Mouse (Mus musculus): Measurements from ENCODE around the gene Mapk8ip1. TPM values are rescaled to one million over a fixed set of nuclear protein-coding genes. Genes with fewer than 3 reads are reported as not detected.

Mapk8ip1 gene
- polyA plus RNA-seq, 1 experiment from 2014 or later: 5.7 TPM

- no peak overlapping the region; the same call in 1 of the 2 replicates for H3K9ac ChIP-seq
- H3K4me2 ChIP-seq: no peak overlapping the region; the same call in 1 of the 2 replicates
- WGBS: 62% methylated on average over 9 of the region's 9 CpGs
- H3K27ac ChIP-seq: peak overlapping the region; percentile 87
- H3K27me3 ChIP-seq: no peaks in the 10 kb centered on the region
- peaks cover 64% of the 10 kb centered on the region for H3K4me1 ChIP-seq (replicated peaks)
- peak; percentile 64 for ATAC-seq (replicated peaks; ENCODE audit: insufficient number of reproducible peaks, insufficient read depth, low FRiP score, low read depth)
- no peaks in the 10 kb centered on the region for H3K9me3 ChIP-seq (replicated peaks)
- H3K4me3 ChIP-seq: no peak overlapping the region
- peaks cover 28% of the 10 kb centered on the region; the same call in 1 of the 2 replicates for H3K36me3 ChIP-seq
Measured at GRCm38 (mm10) chr2:92424462-92425308, 23.6 kb upstream of the Mapk8ip1 start.

GRCm38 (mm10) chr2:92423702-92424461 lies 22.8 kb upstream of the Mapk8ip1 start:
- Histone ChIP-seq H3K4me3 (no peak overlapping the region), H3K27ac (peak overlapping the region; percentile 87), H3K36me3 (peaks cover 35% of the 10 kb centered on the region), H3K27me3 (no peaks in the 10 kb centered on the region), H3K9ac (no peak overlapping the region), H3K4me2 (no peak overlapping the region), H3K9me3 (replicated peaks) (no peaks in the 10 kb centered on the region), H3K4me1 (replicated peaks) (peaks cover 57% of the 10 kb centered on the region)
- ATAC-seq (replicated peaks; ENCODE audit: insufficient number of reproducible peaks, insufficient read depth, low FRiP score, low read depth): peak; percentile 84
- 56% methylated on average over 9 of the region's 9 CpGs for WGBS

GRCm38 (mm10) chr2:92423156-92423555 lies 22.1 kb upstream of the Mapk8ip1 start:
- Histone ChIP-seq H3K4me3 (no peak overlapping the region), H3K27ac (peak overlapping the region; percentile 87), H3K9me3 (replicated peaks) (no peaks in the 10 kb centered on the region), H3K9ac (no peak overlapping the region), H3K36me3 (peaks cover 40% of the 10 kb centered on the region), H3K4me1 (replicated peaks) (peaks cover 50% of the 10 kb centered on the region), H3K4me2 (no peak overlapping the region), H3K27me3 (no peaks in the 10 kb centered on the region)
- WGBS: 87% methylated on average over 9 of the region's 9 CpGs
- ATAC-seq (replicated peaks; ENCODE audit: insufficient number of reproducible peaks, insufficient read depth, low FRiP score, low read depth): no peak

GRCm38 (mm10) chr2:92422388-92423135 lies 21.5 kb upstream of the Mapk8ip1 start:
- H3K27ac ChIP-seq: peak overlapping the region; percentile 87; the same call in 1 of the 2 replicates
- no peak overlapping the region for H3K9ac ChIP-seq
- peaks cover 44% of the 10 kb centered on the region for H3K4me1 ChIP-seq (replicated peaks)
- WGBS: 65% methylated on average over 10 of the region's 10 CpGs
- no peaks in the 10 kb centered on the region for H3K27me3 ChIP-seq
- H3K4me2 ChIP-seq: no peak overlapping the region
- ATAC-seq (replicated peaks; ENCODE audit: insufficient number of reproducible peaks, insufficient read depth, low FRiP score, low read depth): no peak
- peaks cover 46% of the 10 kb centered on the region for H3K36me3 ChIP-seq
- no peaks in the 10 kb centered on the region for H3K9me3 ChIP-seq (replicated peaks)
- H3K4me3 ChIP-seq: no peak overlapping the region

- peaks cover 48% of the 10 kb centered on the region for H3K36me3 ChIP-seq
- no peaks in the 10 kb centered on the region for H3K27me3 ChIP-seq
- peaks cover 41% of the 10 kb centered on the region for H3K4me1 ChIP-seq (replicated peaks)
- H3K4me3 ChIP-seq: no peak overlapping the region
- no peak overlapping the region for H3K9ac ChIP-seq
- H3K4me2 ChIP-seq: no peak overlapping the region
- 91% methylated on average over 7 of the region's 7 CpGs for WGBS
- no peak overlapping the region for H3K27ac ChIP-seq
- no peaks in the 10 kb centered on the region for H3K9me3 ChIP-seq (replicated peaks)
- no peak for ATAC-seq (replicated peaks; ENCODE audit: insufficient number of reproducible peaks, insufficient read depth, low FRiP score, low read depth)
Measured at GRCm38 (mm10) chr2:92421723-92422387, 20.8 kb upstream of the Mapk8ip1 start.

GRCm38 (mm10) chr2:92411705-92412104 lies 10.6 kb upstream of the Mapk8ip1 start:
- WGBS: 82% methylated on average over 10 of the region's 10 CpGs
- no peak for ATAC-seq (replicated peaks; ENCODE audit: insufficient number of reproducible peaks, insufficient read depth, low FRiP score, low read depth)
- Histone ChIP-seq H3K36me3 (peaks cover 89% of the 10 kb centered on the region), H3K27me3 (no peaks in the 10 kb centered on the region), H3K4me1 (replicated peaks) (no peaks in the 10 kb centered on the region), H3K4me2 (no peak overlapping the region), H3K27ac (no peak overlapping the region), H3K4me3 (no peak overlapping the region), H3K9ac (no peak overlapping the region), H3K9me3 (replicated peaks) (no peaks in the 10 kb centered on the region)

- no peak overlapping the region for H3K4me2 ChIP-seq
- WGBS: 89% methylated on average over 18 of the region's 18 CpGs
Measured at GRCm38 (mm10) chr2:92408309-92409045, 7.4 kb upstream of the Mapk8ip1 start.

GRCm38 (mm10) chr2:92405687-92406086 lies 4.6 kb upstream of the Mapk8ip1 start:
- H3K4me1 ChIP-seq (replicated peaks): peaks cover 6% of the 10 kb centered on the region
- H3K4me2 ChIP-seq: no peak overlapping the region
- H3K27me3 ChIP-seq: peaks cover 12% of the 10 kb centered on the region
- peaks cover 62% of the 10 kb centered on the region for H3K36me3 ChIP-seq
- no peak overlapping the region for H3K4me3 ChIP-seq
- no peak overlapping the region for H3K9ac ChIP-seq
- ATAC-seq (replicated peaks; ENCODE audit: insufficient number of reproducible peaks, insufficient read depth, low FRiP score, low read depth): no peak
- WGBS: 95% methylated on average over 7 of the region's 7 CpGs
- H3K27ac ChIP-seq: no peak overlapping the region
- H3K9me3 ChIP-seq (replicated peaks): no peaks in the 10 kb centered on the region

More at GRCm38 (mm10) chr2:92408309-92409045, 7.4 kb upstream of the Mapk8ip1 start:
- no peak overlapping the region for H3K27ac ChIP-seq
- no peak overlapping the region for H3K9ac ChIP-seq
- H3K4me3 ChIP-seq: no peak overlapping the region
- no peaks in the 10 kb centered on the region for H3K27me3 ChIP-seq
- no peaks in the 10 kb centered on the region for H3K4me1 ChIP-seq (replicated peaks)
- no peaks in the 10 kb centered on the region for H3K9me3 ChIP-seq (replicated peaks)
- H3K36me3 ChIP-seq: peaks cover 90% of the 10 kb centered on the region
- no peak for ATAC-seq (replicated peaks; ENCODE audit: insufficient number of reproducible peaks, insufficient read depth, low FRiP score, low read depth)

- no peak for ATAC-seq (replicated peaks; ENCODE audit: insufficient number of reproducible peaks, insufficient read depth, low FRiP score, low read depth)
- H3K27ac ChIP-seq: no peak overlapping the region
- H3K4me3 ChIP-seq: no peak overlapping the region
- H3K4me2 ChIP-seq: no peak overlapping the region
- H3K9ac ChIP-seq: no peak overlapping the region
- WGBS: 79% methylated on average over 6 of the region's 6 CpGs
- peaks cover 9% of the 10 kb centered on the region for H3K4me1 ChIP-seq (replicated peaks)
- no peaks in the 10 kb centered on the region for H3K9me3 ChIP-seq (replicated peaks)
- peaks cover 57% of the 10 kb centered on the region for H3K36me3 ChIP-seq
- peaks cover 18% of the 10 kb centered on the region for H3K27me3 ChIP-seq
Measured at GRCm38 (mm10) chr2:92404737-92405136, 3.7 kb upstream of the Mapk8ip1 start.

- peaks cover 20% of the 10 kb centered on the region for H3K27me3 ChIP-seq
- H3K36me3 ChIP-seq: peaks cover 48% of the 10 kb centered on the region
- H3K9me3 ChIP-seq (replicated peaks): no peaks in the 10 kb centered on the region
- no peak overlapping the region for H3K4me2 ChIP-seq
- no peak overlapping the region for H3K27ac ChIP-seq
- no peak for ATAC-seq (replicated peaks; ENCODE audit: insufficient number of reproducible peaks, insufficient read depth, low FRiP score, low read depth)
- H3K4me1 ChIP-seq (replicated peaks): peaks cover 9% of the 10 kb centered on the region
- no peak overlapping the region for H3K4me3 ChIP-seq
- 92% methylated on average over 5 of the region's 5 CpGs for WGBS
- no peak overlapping the region for H3K9ac ChIP-seq
Measured at GRCm38 (mm10) chr2:92403776-92404319, 2.8 kb upstream of the Mapk8ip1 start.

All from heart, embryonic 15.5 days (tissue).